Mouse (Mus musculus): ENCODE measurements at regions not wholly inside any gene's neighbourhood (a gene's known extent, or its start where the extent isn't known, plus 50 kb on each side); places are given as distances from the start of the nearest gene placed in this dataset.

DNA sequence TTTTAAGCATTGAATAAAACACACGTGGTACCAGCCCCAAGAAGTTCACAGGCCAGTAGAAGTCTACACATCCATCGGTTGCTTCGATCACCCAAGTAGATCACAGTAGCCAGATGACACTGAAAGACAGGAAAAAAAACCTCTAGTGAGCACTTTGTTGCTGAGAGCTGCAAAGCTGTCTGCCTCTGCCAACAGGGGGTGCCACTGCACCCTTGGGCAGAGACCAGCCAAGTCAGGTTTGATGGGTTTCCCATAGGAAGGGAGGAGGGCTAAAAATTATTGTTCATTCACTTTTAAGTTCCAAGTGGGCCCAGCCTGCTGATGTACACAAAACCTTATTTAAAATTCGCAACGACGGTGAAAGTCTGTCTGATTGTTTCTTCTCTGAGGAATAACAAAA, 150.3 kb upstream of the Rpl34 start:
- H3K27me3 ChIP-seq, result no peaks in the 10 kb centered on the region
- 0 out of 2 replicates have a peak overlapping the region, but pooled peaks have one; percentile 39 for H3K27ac ChIP-seq
- peaks cover 21% of the 10 kb centered on the region for H3K4me1 ChIP-seq
- no peak overlapping the region for H3K4me3 ChIP-seq
- no peak for ATAC-seq (ENCODE audit: insufficient number of reproducible peaks, insufficient read depth, low FRiP score, low TSS enrichment, low read depth)
- H3K4me2 ChIP-seq, result no peak overlapping the region
- no peak overlapping the region for H3K9ac ChIP-seq
- H3K9me3 ChIP-seq, result no peaks in the 10 kb centered on the region
- WGBS, result 55% methylated on average over 6 of the region's 6 CpGs
- H3K36me3 ChIP-seq, result no peaks in the 10 kb centered on the region

DNA sequence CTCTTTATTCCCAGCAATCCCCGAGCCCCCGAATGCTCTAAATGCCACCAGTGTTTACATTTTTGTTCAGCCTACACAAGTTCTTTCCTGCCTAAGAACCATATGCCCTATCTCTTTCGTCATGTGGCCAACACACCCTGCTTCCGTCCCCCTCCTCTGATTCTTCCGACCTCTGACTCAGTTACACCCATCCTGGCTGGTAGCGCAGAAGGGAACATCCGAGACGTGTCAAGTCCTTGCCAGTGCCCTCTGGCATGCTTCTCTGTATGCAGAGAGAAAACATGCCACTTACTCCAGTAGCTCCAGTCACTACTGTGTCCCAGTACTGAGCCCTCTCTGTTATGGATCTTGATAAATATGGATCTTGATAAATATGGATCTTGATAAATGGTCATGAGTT, 149.3 kb upstream of the Rpl34 start:
- 38% methylated on average over 8 of the region's 8 CpGs for WGBS
- Histone ChIP-seq H3K27ac (0 out of 2 replicates have a peak overlapping the region, but pooled peaks have one; percentile 51), H3K36me3 (no peaks in the 10 kb centered on the region), H3K9ac (no peak overlapping the region), H3K4me3 (no peak overlapping the region), H3K27me3 (no peaks in the 10 kb centered on the region), H3K4me2 (peak overlapping the region; percentile 29), H3K4me1 (peaks cover 20% of the 10 kb centered on the region), H3K9me3 (no peaks in the 10 kb centered on the region)
- no peak for ATAC-seq (ENCODE audit: insufficient number of reproducible peaks, insufficient read depth, low FRiP score, low TSS enrichment, low read depth)

DNA sequence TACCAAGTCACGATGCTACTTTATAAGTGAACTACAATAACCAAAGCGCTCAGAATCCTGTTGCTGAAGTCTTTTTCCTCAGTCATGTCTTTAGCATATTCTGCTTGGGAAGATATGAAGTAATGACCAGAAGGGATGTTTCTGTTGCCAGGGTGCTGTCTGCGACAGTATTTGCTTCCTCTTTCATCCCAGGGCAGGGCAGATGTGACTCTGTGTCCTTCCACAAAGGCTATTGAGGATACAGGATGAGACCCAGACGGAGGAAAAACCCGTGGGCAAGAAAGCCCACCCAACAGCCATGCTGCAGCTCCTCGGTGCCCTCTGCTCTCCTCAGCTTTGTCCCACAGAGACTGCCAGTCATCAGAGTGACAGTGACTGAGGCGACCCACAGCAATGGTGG, 148.6 kb upstream of the Rpl34 start:
- Histone ChIP-seq H3K9ac (no peak overlapping the region), H3K27me3 (no peaks in the 10 kb centered on the region), H3K27ac (peak overlapping the region; percentile 51; the same call in 1 of the 2 replicates), H3K36me3 (no peaks in the 10 kb centered on the region), H3K4me3 (no peak overlapping the region), H3K4me2 (no peak overlapping the region), H3K9me3 (no peaks in the 10 kb centered on the region), H3K4me1 (peaks cover 23% of the 10 kb centered on the region)
- 77% methylated on average over 7 of the region's 7 CpGs for WGBS
- ATAC-seq (ENCODE audit: insufficient number of reproducible peaks, insufficient read depth, low FRiP score, low TSS enrichment, low read depth), result no peak

DNA sequence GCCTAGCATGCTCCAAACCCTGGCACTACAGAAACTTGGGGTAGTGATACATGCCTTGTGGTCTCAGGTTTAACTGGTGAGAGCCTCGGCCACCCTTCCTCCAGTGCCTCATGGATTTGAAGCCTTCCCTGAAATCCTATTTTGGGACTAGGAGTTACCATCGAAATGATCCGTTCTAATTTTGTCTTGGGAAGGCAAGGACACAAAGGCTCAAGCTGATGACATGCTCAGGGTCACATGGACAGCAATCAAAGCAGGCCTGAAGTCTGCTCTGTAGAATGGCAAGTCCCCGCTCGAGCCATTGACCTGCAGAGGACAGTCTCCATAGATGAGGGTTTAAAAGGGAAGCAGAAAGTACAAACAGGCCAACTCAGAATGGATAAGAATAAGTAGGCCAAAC, 147.8 kb upstream of the Rpl34 start:
- H3K27me3 ChIP-seq, result no peaks in the 10 kb centered on the region
- no peak overlapping the region for H3K9ac ChIP-seq
- no peak overlapping the region for H3K4me2 ChIP-seq
- peaks cover 31% of the 10 kb centered on the region for H3K4me1 ChIP-seq
- no peaks in the 10 kb centered on the region for H3K9me3 ChIP-seq
- H3K4me3 ChIP-seq, result no peak overlapping the region
- H3K27ac ChIP-seq, result no peak overlapping the region
- H3K36me3 ChIP-seq, result no peaks in the 10 kb centered on the region
- 91% methylated on average over 5 of the region's 5 CpGs for WGBS
- ATAC-seq (ENCODE audit: insufficient number of reproducible peaks, insufficient read depth, low FRiP score, low TSS enrichment, low read depth), result no peak

DNA sequence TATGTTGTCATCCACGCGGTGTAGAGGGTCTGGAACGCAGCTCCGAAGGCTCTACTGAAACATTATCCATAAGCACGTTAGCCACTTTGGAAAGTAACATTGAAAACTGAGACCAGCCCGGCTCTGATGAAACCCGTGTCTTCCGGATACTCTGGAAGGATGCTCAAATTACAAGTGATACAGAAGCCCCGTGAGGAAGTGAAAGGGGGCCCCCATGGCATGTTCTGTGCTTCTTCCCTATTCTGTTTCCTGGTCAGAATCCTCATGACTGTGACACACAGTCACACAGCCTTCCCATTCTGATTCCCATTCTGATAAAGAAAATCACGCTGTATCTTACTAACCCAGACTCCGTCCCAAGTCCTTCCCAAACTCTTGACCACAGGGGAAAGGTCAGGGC, 143.5 kb upstream of the Rpl34 start:
- 46% methylated on average over 11 of the region's 11 CpGs for WGBS

DNA sequence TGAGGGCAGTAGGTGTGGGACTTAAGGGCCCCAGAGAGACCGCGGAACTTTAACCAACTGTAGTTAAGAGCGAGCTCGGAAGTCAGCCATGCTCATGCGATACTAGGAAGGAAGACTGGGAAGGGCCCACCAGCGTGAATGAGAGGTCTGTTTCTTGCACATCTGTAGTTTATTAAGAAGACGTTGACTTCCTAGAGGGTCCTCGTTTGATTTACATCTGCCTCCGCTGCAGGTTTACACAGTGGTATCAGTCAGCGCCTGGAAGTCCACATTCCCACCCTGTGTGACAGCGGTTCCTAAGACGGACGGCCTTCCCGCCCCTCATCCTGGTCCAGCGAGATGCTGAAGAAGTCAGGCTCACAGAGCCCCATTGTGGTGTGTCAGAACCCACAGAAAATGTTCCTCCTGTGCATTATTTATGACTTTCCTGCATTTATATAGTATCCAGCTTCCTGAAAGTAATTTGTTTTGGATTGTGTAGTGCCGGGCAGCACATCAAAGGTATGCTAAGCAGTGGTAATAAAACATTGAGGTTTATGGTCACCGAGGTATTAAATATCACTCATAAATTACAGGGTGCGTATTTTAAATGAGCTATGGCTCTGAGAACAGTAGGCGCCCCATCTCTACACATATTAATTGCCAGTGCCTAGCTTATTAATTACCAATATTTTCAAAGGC, 136.9 kb upstream of the Rpl34 start:
- Histone ChIP-seq H3K27me3 (no peaks in the 10 kb centered on the region), H3K9me3 (no peaks in the 10 kb centered on the region), H3K4me3 (0 out of 2 replicates have a peak overlapping the region, but pooled peaks have one; percentile 8), H3K9ac (no peak overlapping the region), H3K36me3 (no peaks in the 10 kb centered on the region), H3K4me1 (peaks cover 20% of the 10 kb centered on the region), H3K27ac (peak overlapping the region; percentile 35), H3K4me2 (peak overlapping the region; percentile 51)
- 30% methylated on average over 19 of the region's 19 CpGs for WGBS
- ATAC-seq (ENCODE audit: insufficient number of reproducible peaks, insufficient read depth, low FRiP score, low TSS enrichment, low read depth), result no peak; the same call in 1 of the 2 replicates

More for the DNA sequence above, 143.5 kb upstream of the Rpl34 start:
- no peaks in the 10 kb centered on the region for H3K27me3 ChIP-seq
- H3K4me1 ChIP-seq, result peaks cover 20% of the 10 kb centered on the region
- H3K4me2 ChIP-seq, result no peak overlapping the region
- no peaks in the 10 kb centered on the region for H3K36me3 ChIP-seq
- H3K4me3 ChIP-seq, result no peak overlapping the region
- H3K9ac ChIP-seq, result no peak overlapping the region
- ATAC-seq (ENCODE audit: insufficient number of reproducible peaks, insufficient read depth, low FRiP score, low TSS enrichment, low read depth), result peak; percentile 52; the same call in 1 of the 2 replicates
- no peak overlapping the region for H3K27ac ChIP-seq
- no peaks in the 10 kb centered on the region for H3K9me3 ChIP-seq

DNA sequence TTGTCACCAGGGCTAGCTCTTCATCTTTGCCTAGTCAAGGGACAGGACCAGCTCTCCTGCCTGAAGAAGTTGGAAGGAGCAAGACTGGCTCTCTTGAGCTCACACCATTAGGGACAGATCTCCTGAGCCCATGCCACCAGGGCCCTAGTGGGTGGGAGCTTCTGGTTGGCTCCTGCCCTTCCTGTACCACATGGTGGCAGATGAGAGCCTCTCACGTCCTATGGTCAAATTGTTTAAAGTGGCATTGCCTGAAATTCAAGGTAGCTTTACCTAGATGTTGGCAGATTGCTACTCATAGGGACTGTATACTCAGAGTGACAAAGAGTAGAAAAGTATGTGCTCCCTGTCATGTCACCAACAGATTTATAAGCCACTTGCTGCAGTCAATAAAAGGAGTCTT, 134.6 kb upstream of the Rpl34 start:
- no peak for ATAC-seq (ENCODE audit: insufficient number of reproducible peaks, insufficient read depth, low FRiP score, low TSS enrichment, low read depth)
- no peaks in the 10 kb centered on the region for H3K9me3 ChIP-seq
- no peak overlapping the region for H3K27ac ChIP-seq
- WGBS, result 66% methylated on average over 1 of the region's 1 CpGs
- H3K4me1 ChIP-seq, result peaks cover 20% of the 10 kb centered on the region
- H3K4me2 ChIP-seq, result no peak overlapping the region
- no peaks in the 10 kb centered on the region for H3K36me3 ChIP-seq
- no peaks in the 10 kb centered on the region for H3K27me3 ChIP-seq
- H3K4me3 ChIP-seq, result no peak overlapping the region
- H3K9ac ChIP-seq, result no peak overlapping the region

DNA sequence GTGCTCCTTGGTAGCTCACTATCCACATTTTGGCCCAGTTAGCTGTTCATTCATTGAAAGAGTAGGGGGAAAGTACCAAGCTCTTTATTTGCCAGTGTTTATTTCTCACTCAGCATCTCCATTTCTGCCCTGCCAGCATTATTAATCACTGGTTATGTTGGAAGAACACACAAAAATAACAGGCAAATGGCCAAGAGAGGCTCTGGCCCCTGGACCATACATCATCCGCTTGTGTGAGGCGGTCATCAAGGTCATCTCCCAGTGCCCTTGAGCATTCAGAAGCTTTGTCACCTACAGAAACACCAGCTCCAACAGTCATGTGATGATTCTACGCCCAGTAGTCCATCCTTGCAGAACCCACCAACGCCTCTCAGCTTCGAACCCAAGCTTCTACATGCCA, 133.2 kb upstream of the Rpl34 start:
- ATAC-seq (ENCODE audit: insufficient number of reproducible peaks, insufficient read depth, low FRiP score, low TSS enrichment, low read depth), result no peak
- no peak overlapping the region for H3K27ac ChIP-seq
- H3K4me2 ChIP-seq, result no peak overlapping the region
- no peak overlapping the region for H3K4me3 ChIP-seq
- no peak overlapping the region for H3K9ac ChIP-seq
- no peaks in the 10 kb centered on the region for H3K36me3 ChIP-seq
- WGBS, result 96% methylated on average over 5 of the region's 5 CpGs
- peaks cover 34% of the 10 kb centered on the region for H3K4me1 ChIP-seq
- H3K27me3 ChIP-seq, result no peaks in the 10 kb centered on the region
- H3K9me3 ChIP-seq, result no peaks in the 10 kb centered on the region

DNA sequence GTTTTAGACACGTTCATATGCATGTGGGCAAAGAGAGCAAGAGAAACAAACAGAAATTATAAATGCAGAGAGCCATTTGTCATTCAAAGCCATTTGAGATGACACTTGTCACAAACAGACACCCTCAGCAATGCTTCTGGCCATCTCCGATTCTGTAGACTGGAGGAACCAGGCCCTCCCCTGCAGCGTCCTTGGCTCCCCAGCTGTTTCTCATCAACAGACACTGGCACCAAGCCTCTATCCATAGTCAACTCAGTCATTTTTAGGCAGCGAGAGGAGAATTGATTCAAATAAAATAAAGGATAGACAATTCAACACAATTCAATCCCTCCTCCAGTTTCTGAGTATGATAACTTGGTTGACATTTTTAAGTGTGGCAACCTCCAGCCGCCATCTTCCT, 130.1 kb upstream of the Rpl34 start:
- no peaks in the 10 kb centered on the region for H3K27me3 ChIP-seq
- peaks cover 25% of the 10 kb centered on the region for H3K4me1 ChIP-seq
- H3K27ac ChIP-seq, result no peak overlapping the region
- 45% methylated on average over 5 of the region's 5 CpGs for WGBS
- no peaks in the 10 kb centered on the region for H3K36me3 ChIP-seq
- no peak overlapping the region for H3K4me3 ChIP-seq
- no peaks in the 10 kb centered on the region for H3K9me3 ChIP-seq
- no peak overlapping the region for H3K4me2 ChIP-seq
- ATAC-seq (ENCODE audit: insufficient number of reproducible peaks, insufficient read depth, low FRiP score, low TSS enrichment, low read depth), result no peak
- no peak overlapping the region for H3K9ac ChIP-seq

DNA sequence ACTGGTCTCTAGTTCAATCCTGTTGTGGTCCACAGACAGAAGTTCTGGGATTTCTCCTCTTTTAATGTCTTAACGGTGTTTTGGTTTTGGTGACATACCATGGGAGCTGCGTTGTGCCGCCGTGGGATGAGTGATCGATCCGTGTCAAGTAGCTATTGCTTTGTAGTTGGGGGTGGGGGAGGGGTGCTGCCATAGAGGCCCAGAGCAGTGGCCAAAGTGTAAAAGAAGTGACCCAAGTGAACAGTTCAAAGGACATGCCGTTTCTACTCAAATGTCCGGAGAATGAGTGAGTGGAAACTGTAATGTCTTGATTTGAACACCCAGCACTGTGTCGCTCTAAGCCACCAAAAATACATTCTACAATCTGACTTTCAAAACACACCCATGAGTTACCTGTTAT, 123.7 kb upstream of the Rpl34 start:
- WGBS, result 58% methylated on average over 9 of the region's 9 CpGs
- no peak for ATAC-seq (ENCODE audit: insufficient number of reproducible peaks, insufficient read depth, low FRiP score, low TSS enrichment, low read depth)

DNA sequence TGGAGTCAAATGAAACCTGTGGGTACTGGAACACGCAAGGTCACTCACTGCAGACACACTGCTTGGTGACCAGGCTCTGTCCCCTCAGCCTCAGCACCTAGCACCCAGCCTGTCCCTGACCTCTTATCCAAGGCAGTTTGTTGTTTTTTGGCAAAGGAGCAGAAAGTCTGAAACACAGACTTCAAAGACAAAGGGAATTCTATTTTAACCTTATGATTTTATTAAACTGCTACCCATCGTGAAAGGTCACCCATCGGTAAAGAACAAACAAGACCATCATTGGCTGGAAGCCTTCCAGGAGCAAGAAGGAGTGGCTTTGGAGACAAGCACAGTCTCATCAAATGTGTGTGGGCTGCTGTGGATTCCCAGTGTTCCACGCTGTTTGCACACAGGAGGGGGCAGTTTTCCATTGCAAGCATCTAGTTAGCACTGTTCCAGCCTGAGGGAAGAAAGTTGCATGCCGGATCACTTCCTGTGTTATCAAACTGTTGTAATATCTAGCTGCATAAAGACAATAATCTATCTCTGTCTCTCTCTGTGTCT, 120.6 kb upstream of the Rpl34 start:
- 41% methylated on average over 5 of the region's 5 CpGs for WGBS
- no peak for ATAC-seq (ENCODE audit: insufficient number of reproducible peaks, insufficient read depth, low FRiP score, low TSS enrichment, low read depth)
- Histone ChIP-seq H3K9ac (no peak overlapping the region), H3K4me1 (peaks cover 7% of the 10 kb centered on the region), H3K4me3 (no peak overlapping the region), H3K27me3 (no peaks in the 10 kb centered on the region), H3K27ac (no peak overlapping the region), H3K4me2 (no peak overlapping the region), H3K9me3 (no peaks in the 10 kb centered on the region), H3K36me3 (no peaks in the 10 kb centered on the region)

More for the DNA sequence above, 123.7 kb upstream of the Rpl34 start:
- Histone ChIP-seq H3K4me1 (peaks cover 17% of the 10 kb centered on the region), H3K9ac (no peak overlapping the region), H3K36me3 (no peaks in the 10 kb centered on the region), H3K27me3 (no peaks in the 10 kb centered on the region), H3K4me3 (no peak overlapping the region), H3K27ac (no peak overlapping the region), H3K4me2 (no peak overlapping the region), H3K9me3 (no peaks in the 10 kb centered on the region)

DNA sequence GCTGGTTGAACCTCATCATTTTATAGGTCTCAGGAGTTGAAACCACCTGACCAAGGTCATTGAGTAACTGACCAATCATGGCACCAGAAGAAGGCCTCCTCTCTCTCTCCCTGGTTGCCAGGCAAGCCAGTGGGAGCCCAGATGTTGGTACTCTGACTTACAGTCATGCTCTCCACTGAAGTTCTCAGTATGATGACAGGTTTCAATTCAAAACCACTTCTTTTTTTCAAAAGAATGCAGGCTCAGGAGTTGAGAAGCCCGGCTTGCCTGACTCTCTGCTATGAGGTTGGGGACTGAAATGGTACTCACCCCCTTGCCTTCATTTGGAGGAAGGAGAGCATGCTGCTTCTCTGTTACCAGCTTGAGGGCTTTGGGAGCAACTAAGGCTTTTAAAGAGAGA, 111.6 kb upstream of the Rpl34 start:
- Histone ChIP-seq H3K4me2 (no peak overlapping the region), H3K4me1 (peaks cover 22% of the 10 kb centered on the region), H3K36me3 (no peaks in the 10 kb centered on the region), H3K27ac (no peak overlapping the region), H3K9ac (no peak overlapping the region), H3K9me3 (no peaks in the 10 kb centered on the region), H3K4me3 (no peak overlapping the region), H3K27me3 (no peaks in the 10 kb centered on the region)
- WGBS, result 49% methylated on average over 1 of the region's 1 CpGs
- ATAC-seq (ENCODE audit: insufficient number of reproducible peaks, insufficient read depth, low FRiP score, low TSS enrichment, low read depth), result no peak

All from embryonic facial prominence, embryonic 13.5 days (tissue).